9 mouse cellular contexts compared by ENCODE assay signal in genomic region chr7:15929910-15930309, GRCm38 (mm10). TPM values are rescaled to one million over a fixed set of nuclear protein-coding genes. Genes with fewer than 3 reads are reported as not detected.
DNase-seq lines count a peak whose midpoint lies in the region; ATAC-seq and TF ChIP-seq lines count a peak whose summit lies in the region.
"Had no signal": no experiment of that assay in that cellular context is flagged by ENCODE, and none has a peak within 500 bp of the region (broad histone marks: within the 10 kb centered on the region; RNA-seq: fewer than 3 reads in every experiment).

No protein-coding gene starts in this region.

- H3K9me3 ChIP-seq in midbrain, embryonic 12.5 days: no peaks in the 10 kb centered on the region
- H3K9me3 ChIP-seq: hindbrain, embryonic 15.5 days had no signal

- 39% methylated on average over 4 of the region's 4 CpGs for WGBS in midbrain, embryonic 12.5 days

- no peak overlapping the region for H3K27ac ChIP-seq in testis, adult 2 months (ENCODE audit: control insufficient read depth, insufficient read depth, low read depth, low read length)
- no peak overlapping the region for H3K27ac ChIP-seq in midbrain, embryonic 12.5 days (replicated peaks)
- H3K27ac ChIP-seq: hindbrain, embryonic 15.5 days had no signal

- peak; percentile 92 for ATAC-seq in granulocyte monocyte progenitor cell, adult 5-6 weeks (replicated peaks; ENCODE audit: poor library complexity, severe bottlenecking)
- ATAC-seq in midbrain, embryonic 12.5 days (ENCODE audit: low FRiP score, low read depth): peak; percentile 52; the same call in 1 of the 2 replicates

- TF ChIP-seq CTCF in testis, adult 2 months (IDR thresholded peaks at IDR 0.05; ENCODE audit: control insufficient read depth, insufficient read depth, insufficient replicate concordance, low read depth, low read length): peak; percentile 72; the same call in 1 of the 2 replicates

- no peaks in the 10 kb centered on the region for H3K27me3 ChIP-seq in testis, adult 2 months (ENCODE audit: control insufficient read depth, insufficient read depth, low read length)
- H3K27me3 ChIP-seq in midbrain, embryonic 12.5 days: no peaks in the 10 kb centered on the region
- H3K27me3 ChIP-seq: hindbrain, embryonic 15.5 days had no signal

- no peak overlapping the region for H3K9ac ChIP-seq in midbrain, embryonic 12.5 days (replicated peaks)
- H3K9ac ChIP-seq: hindbrain, embryonic 15.5 days had no signal

- no peak for TF ChIP-seq POLR2A in testis, adult 2 months (IDR thresholded peaks at IDR 0.05; ENCODE audit: control insufficient read depth, low read depth, low read length)

- no peak overlapping the region for H3K4me3 ChIP-seq in testis, adult 2 months (ENCODE audit: control insufficient read depth, low read depth, low read length)
- no peak overlapping the region for H3K4me3 ChIP-seq in midbrain, embryonic 12.5 days
- H3K4me3 ChIP-seq: hindbrain, embryonic 15.5 days had no signal

- no peak for DNase-seq in testis, postnatal 14 days (ENCODE audit: low spot score)
- peak; percentile 86 for DNase-seq in adrenal gland, postnatal 14 days
- peak; percentile 61 to 89 for DNase-seq in kidney, postnatal 36 days
- DNase-seq in thymus, postnatal 14 days: peak; percentile 67
- no peak for DNase-seq in right cerebral cortex, postnatal 25 days

- H3K36me3 ChIP-seq in testis, adult 2 months (ENCODE audit: control insufficient read depth, insufficient read depth, low read length): no peaks in the 10 kb centered on the region
- 0 out of 2 replicates have a peak, but pooled peaks cover 2% of the 10 kb centered on the region for H3K36me3 ChIP-seq in midbrain, embryonic 12.5 days

- H3K4me2 ChIP-seq in midbrain, embryonic 12.5 days (replicated peaks): no peak overlapping the region
- H3K4me2 ChIP-seq: hindbrain, embryonic 15.5 days had no signal

- peaks cover 4% of the 10 kb centered on the region; the same call in 1 of the 2 replicates for H3K4me1 ChIP-seq in testis, adult 2 months (ENCODE audit: control insufficient read depth, insufficient read depth, low read length)
- no peaks in the 10 kb centered on the region for H3K4me1 ChIP-seq in midbrain, embryonic 12.5 days
- H3K4me1 ChIP-seq: hindbrain, embryonic 15.5 days had no signal

RNA-seq across cellular contexts. Expression of gene Selenow, which starts 7.7 kb away (rescaled TPM):
- 409 and 443 TPM in 2 replicates for polyA plus RNA-seq in testis, adult 2 months (2012; rRNA removed)
- 191 and 202 TPM in 2 replicates for total RNA-seq in adrenal gland, postnatal 14 days (2021)
- 96.6 and 124 TPM in 2 replicates for total RNA-seq in granulocyte monocyte progenitor cell, adult 5-6 weeks (2014; fragmentation: Nextera tagmentation)
- 28.8 and 30.2 TPM in 2 replicates for total RNA-seq in granulocyte monocyte progenitor cell, adult 5-6 weeks (2017)
- polyA plus RNA-seq in midbrain, embryonic 12.5 days (2016; fragmentation: Nextera tagmentation; extraction: Ambion mirVana): 1,059 and 1,095 TPM in 2 replicates

RNA-seq across cellular contexts. Expression of gene Nop53, which starts 16.0 kb away (rescaled TPM):
- 57.2 and 81.1 TPM in 2 replicates for polyA plus RNA-seq in testis, adult 2 months (2012; rRNA removed)
- total RNA-seq in adrenal gland, postnatal 14 days (2021): 196 and 213 TPM in 2 replicates
- 70.6 and 105 TPM in 2 replicates for total RNA-seq in granulocyte monocyte progenitor cell, adult 5-6 weeks (2014; fragmentation: Nextera tagmentation)
- 186 and 221 TPM in 2 replicates for total RNA-seq in granulocyte monocyte progenitor cell, adult 5-6 weeks (2017)
- 162 and 183 TPM in 2 replicates for polyA plus RNA-seq in midbrain, embryonic 12.5 days (2016; fragmentation: Nextera tagmentation; extraction: Ambion mirVana)

RNA-seq across cellular contexts. Expression of gene Ehd2, which starts 37.5 kb away (rescaled TPM):
- polyA plus RNA-seq in testis, adult 2 months (2012; rRNA removed): 3.0 and 3.5 TPM in 2 replicates
- total RNA-seq in adrenal gland, postnatal 14 days (2021): 119 and 121 TPM in 2 replicates
- not detected in 2 replicates for total RNA-seq in granulocyte monocyte progenitor cell, adult 5-6 weeks (2014; fragmentation: Nextera tagmentation)
- 0.13 TPM in 1 of 2 replicates, not detected in the other for total RNA-seq in granulocyte monocyte progenitor cell, adult 5-6 weeks (2017)
- polyA plus RNA-seq in midbrain, embryonic 12.5 days (2016; fragmentation: Nextera tagmentation; extraction: Ambion mirVana): 7.0 and 8.5 TPM in 2 replicates

RNA-seq across cellular contexts. Expression of gene Crxos, which starts 47.5 kb away (rescaled TPM):
- not detected in 2 replicates for polyA plus RNA-seq in testis, adult 2 months (2012; rRNA removed)
- total RNA-seq in adrenal gland, postnatal 14 days (2021): not detected in 2 replicates
- not detected in 2 replicates for total RNA-seq in granulocyte monocyte progenitor cell, adult 5-6 weeks (2014; fragmentation: Nextera tagmentation)
- total RNA-seq in granulocyte monocyte progenitor cell, adult 5-6 weeks (2017): not detected in 2 replicates
- polyA plus RNA-seq in midbrain, embryonic 12.5 days (2016; fragmentation: Nextera tagmentation; extraction: Ambion mirVana): 0.51 and 0.73 TPM in 2 replicates
- polyA plus RNA-seq: hindbrain, embryonic 15.5 days had no signal

RNA-seq across cellular contexts. Expression of gene Crx, which starts 50.1 kb away (rescaled TPM):
- polyA plus RNA-seq in testis, adult 2 months (2012; rRNA removed): not detected in 2 replicates
- not detected in 2 replicates for total RNA-seq in adrenal gland, postnatal 14 days (2021)
- total RNA-seq in granulocyte monocyte progenitor cell, adult 5-6 weeks (2014; fragmentation: Nextera tagmentation): not detected in 2 replicates
- total RNA-seq in granulocyte monocyte progenitor cell, adult 5-6 weeks (2017): not detected in 2 replicates
- polyA plus RNA-seq in midbrain, embryonic 12.5 days (2016; fragmentation: Nextera tagmentation; extraction: Ambion mirVana): 0.58 and 0.94 TPM in 2 replicates
- polyA plus RNA-seq: hindbrain, embryonic 15.5 days had no signal

Comparison
In these comparisons a context has a peak if more than half of its experiments do, and no peak if none do; other contexts are left out.
1. DNase-seq: peak in adrenal gland, postnatal 14 days (single experiment), kidney, postnatal 36 days (2 of 2) and thymus, postnatal 14 days (single experiment); none in testis, postnatal 14 days (single experiment) and right cerebral cortex, postnatal 25 days (single experiment).
2. RNA of gene Ehd2, which starts 37.5 kb away (total RNA-seq): 119 to 121 TPM in adrenal gland, postnatal 14 days; 0.13 TPM in granulocyte monocyte progenitor cell, adult 5-6 weeks; every median in the first group is over 100 times any median in the second.